Mouse (Mus musculus): ENCODE measurements around the gene Syt1.

- TF ChIP-seq CTCF (IDR thresholded peaks at IDR 0.05; ENCODE audit: low read depth) (no peak), EP300 (IDR thresholded peaks at IDR 0.05; ENCODE audit: low read depth) (no peak)
Observed at GRCm38 (mm10) chr10:108679675-108680390, 330.9 kb downstream of the Syt1 start.
